Mouse (Mus musculus): Measurements from ENCODE around the gene Prdm1. TPM values are rescaled to one million over a fixed set of nuclear protein-coding genes. Genes with fewer than 3 reads are reported as not detected.

Prdm1 gene
- polyA plus RNA-seq, 1 experiment = 0.90 TPM

GRCm38 (mm10) chr10:44391509-44392290 lies 136.6 kb downstream of the Prdm1 start:
- 77% methylated on average over 12 of the region's 12 CpGs for WGBS
- no peaks in the 10 kb centered on the region for H3K4me1 ChIP-seq (ENCODE audit: control insufficient read depth, insufficient read depth, low read length)
- no peak overlapping the region for H3K4me3 ChIP-seq (replicated peaks; ENCODE audit: control insufficient read depth, low read depth, low read length)
- TF ChIP-seq POLR2A (IDR thresholded peaks at IDR 0.05; ENCODE audit: borderline replicate concordance, control insufficient read depth, low read depth, low read length) (no peak), CTCF (IDR thresholded peaks at IDR 0.05; ENCODE audit: control insufficient read depth, insufficient read depth, low read length) (no peak)
- no peak overlapping the region for H3K27ac ChIP-seq (ENCODE audit: control insufficient read depth, insufficient read depth, low read depth, low read length, poor library complexity)

GRCm38 (mm10) chr10:44390286-44390685 lies 138.0 kb downstream of the Prdm1 start:
- Histone ChIP-seq H3K4me1 (ENCODE audit: control insufficient read depth, insufficient read depth, low read length) (no peaks in the 10 kb centered on the region), H3K27ac (ENCODE audit: control insufficient read depth, insufficient read depth, low read depth, low read length, poor library complexity) (no peak overlapping the region), H3K4me3 (replicated peaks; ENCODE audit: control insufficient read depth, low read depth, low read length) (no peak overlapping the region)
- WGBS = 76% methylated on average over 5 of the region's 5 CpGs
- TF ChIP-seq CTCF (IDR thresholded peaks at IDR 0.05; ENCODE audit: control insufficient read depth, insufficient read depth, low read length) (no peak), POLR2A (IDR thresholded peaks at IDR 0.05; ENCODE audit: borderline replicate concordance, control insufficient read depth, low read depth, low read length) (no peak)

GRCm38 (mm10) chr10:44388706-44389233 lies 139.5 kb downstream of the Prdm1 start:
- Histone ChIP-seq H3K4me3 (replicated peaks; ENCODE audit: control insufficient read depth, low read depth, low read length) (no peak overlapping the region), H3K4me1 (ENCODE audit: control insufficient read depth, insufficient read depth, low read length) (no peaks in the 10 kb centered on the region), H3K27ac (ENCODE audit: control insufficient read depth, insufficient read depth, low read depth, low read length, poor library complexity) (no peak overlapping the region)
- no peak for TF ChIP-seq POLR2A (IDR thresholded peaks at IDR 0.05; ENCODE audit: borderline replicate concordance, control insufficient read depth, low read depth, low read length)
- no peak for TF ChIP-seq CTCF (IDR thresholded peaks at IDR 0.05; ENCODE audit: control insufficient read depth, insufficient read depth, low read length)
- 87% methylated on average over 11 of the region's 11 CpGs for WGBS
